Mouse (Mus musculus): Measurements from ENCODE around the gene Aspn. TPM values are rescaled to one million over a fixed set of nuclear protein-coding genes. Genes with fewer than 3 reads are reported as not detected.

Aspn gene
- polyA plus RNA-seq, 1 experiment from 2014 or later, result 243 TPM

DNA sequence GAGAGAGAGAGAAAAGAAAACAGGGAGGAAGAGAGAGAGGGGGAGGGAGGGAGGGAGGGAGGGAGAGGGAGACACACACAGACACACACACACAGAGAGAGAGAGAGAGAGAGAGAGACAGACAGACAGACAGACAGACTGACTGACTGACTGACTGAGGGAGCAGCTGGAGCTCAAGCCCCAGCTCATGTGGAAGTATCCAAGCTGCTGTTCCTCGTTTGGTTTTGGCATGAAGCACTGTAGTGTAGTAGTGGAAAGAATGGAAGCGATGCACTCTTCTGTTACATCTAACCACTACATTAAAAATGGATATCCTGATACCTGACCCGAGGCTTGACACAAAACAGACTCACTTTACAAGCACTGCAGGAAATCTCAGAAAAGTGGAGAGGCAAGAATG, 1.4 kb downstream of the Aspn start:
- Histone ChIP-seq H3K4me1 (ENCODE audit: control insufficient read depth, insufficient read depth, low read length) (peaks cover 14% of the 10 kb centered on the region), H3K9me3 (ENCODE audit: control insufficient read depth, low read length) (no peaks in the 10 kb centered on the region), H3K4me2 (ENCODE audit: low read depth, low read length) (peak overlapping the region; percentile 43), H3K27me3 (replicated peaks; ENCODE audit: control insufficient read depth, insufficient read depth, low read length) (no peaks in the 10 kb centered on the region), H3K36me3 (ENCODE audit: control insufficient read depth, insufficient read depth, low read length) (no peaks in the 10 kb centered on the region), H3K9ac (ENCODE audit: low read depth, low read length) (peak overlapping the region; percentile 63), H3K4me3 (ENCODE audit: low read depth, low read length) (peak overlapping the region; percentile 23), H3K27ac (replicated peaks; ENCODE audit: low read depth, low read length) (peak overlapping the region; percentile 86)
- DNase-seq (ENCODE audit: low spot score), result peak; percentile 92
- ATAC-seq (ENCODE audit: low read depth), result peak; percentile 88
- WGBS, result 24% methylated on average over 3 of the region's 3 CpGs

DNA sequence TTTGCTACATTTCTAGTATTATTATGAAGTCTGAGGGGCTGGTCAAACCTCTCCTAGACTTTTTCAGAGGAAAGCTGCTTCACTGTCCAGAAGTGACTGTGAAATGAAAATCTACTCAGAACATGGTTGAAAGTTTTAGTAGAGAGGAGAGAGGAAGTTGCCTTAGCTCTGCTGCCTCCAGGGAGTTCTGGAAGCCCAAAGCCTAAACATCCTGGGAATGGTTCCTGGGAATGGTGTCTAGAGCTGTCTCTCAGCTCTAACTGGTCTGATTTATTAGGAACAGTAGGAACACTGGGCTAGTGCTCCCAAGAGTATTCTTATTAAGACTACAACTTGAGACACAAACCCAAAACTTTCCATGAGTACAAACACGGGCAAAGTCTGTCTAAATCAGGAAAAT, 2.3 kb downstream of the Aspn start:
- ATAC-seq (ENCODE audit: low read depth) (no peak), DNase-seq (ENCODE audit: low spot score) (no peak)
- Histone ChIP-seq H3K27ac (replicated peaks; ENCODE audit: low read depth, low read length) (peak overlapping the region; percentile 86), H3K4me2 (ENCODE audit: low read depth, low read length) (peak overlapping the region; percentile 43), H3K27me3 (replicated peaks; ENCODE audit: control insufficient read depth, insufficient read depth, low read length) (no peaks in the 10 kb centered on the region), H3K36me3 (ENCODE audit: control insufficient read depth, insufficient read depth, low read length) (no peaks in the 10 kb centered on the region), H3K4me3 (ENCODE audit: low read depth, low read length) (peak overlapping the region; percentile 23), H3K9me3 (ENCODE audit: control insufficient read depth, low read length) (no peaks in the 10 kb centered on the region), H3K9ac (ENCODE audit: low read depth, low read length) (peak overlapping the region; percentile 63; the same call in 1 of the 2 replicates), H3K4me1 (ENCODE audit: control insufficient read depth, insufficient read depth, low read length) (peaks cover 14% of the 10 kb centered on the region)
- WGBS, result 47% methylated on average over 1 of the region's 1 CpGs

DNA sequence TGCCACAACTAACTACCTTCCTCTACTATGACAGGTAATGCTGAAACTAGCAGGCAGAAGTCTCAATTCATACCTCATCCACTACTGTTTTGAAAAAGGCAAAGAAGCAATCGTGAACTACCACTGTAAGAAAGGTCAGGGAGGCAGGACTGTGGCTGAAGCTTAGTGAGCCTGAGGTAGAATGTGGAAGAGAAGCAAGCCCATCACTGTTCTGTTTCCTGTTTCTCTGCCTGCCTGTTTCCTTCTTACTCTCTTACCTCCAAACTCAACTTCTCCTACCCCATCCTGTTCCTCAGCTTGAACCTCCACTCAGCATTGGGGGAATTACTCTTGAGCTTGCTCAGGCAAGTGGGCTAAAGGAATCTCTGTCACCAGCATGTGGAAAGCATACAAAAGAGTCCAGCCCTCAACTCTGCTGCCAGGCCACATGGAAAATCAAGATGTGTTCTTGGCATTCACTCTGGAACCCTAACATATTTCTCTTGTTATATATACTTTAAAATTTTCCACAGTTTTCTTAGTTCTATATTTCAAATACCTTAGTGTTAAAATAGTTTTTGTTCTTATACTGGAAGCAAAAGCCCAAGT, 3.4 kb downstream of the Aspn start:
- Histone ChIP-seq H3K27ac (replicated peaks; ENCODE audit: low read depth, low read length) (peak overlapping the region; percentile 86), H3K4me3 (ENCODE audit: low read depth, low read length) (no peak overlapping the region; the same call in 1 of the 2 replicates), H3K36me3 (ENCODE audit: control insufficient read depth, insufficient read depth, low read length) (no peaks in the 10 kb centered on the region), H3K9me3 (ENCODE audit: control insufficient read depth, low read length) (no peaks in the 10 kb centered on the region), H3K4me1 (ENCODE audit: control insufficient read depth, insufficient read depth, low read length) (peaks cover 14% of the 10 kb centered on the region), H3K4me2 (ENCODE audit: low read depth, low read length) (peak overlapping the region; percentile 43), H3K27me3 (replicated peaks; ENCODE audit: control insufficient read depth, insufficient read depth, low read length) (no peaks in the 10 kb centered on the region), H3K9ac (ENCODE audit: low read depth, low read length) (no peak overlapping the region)
- 75% methylated on average over 1 of the region's 1 CpGs for WGBS
- no peak for ATAC-seq (ENCODE audit: low read depth)
- DNase-seq (ENCODE audit: low spot score), result peak; percentile 82

DNA sequence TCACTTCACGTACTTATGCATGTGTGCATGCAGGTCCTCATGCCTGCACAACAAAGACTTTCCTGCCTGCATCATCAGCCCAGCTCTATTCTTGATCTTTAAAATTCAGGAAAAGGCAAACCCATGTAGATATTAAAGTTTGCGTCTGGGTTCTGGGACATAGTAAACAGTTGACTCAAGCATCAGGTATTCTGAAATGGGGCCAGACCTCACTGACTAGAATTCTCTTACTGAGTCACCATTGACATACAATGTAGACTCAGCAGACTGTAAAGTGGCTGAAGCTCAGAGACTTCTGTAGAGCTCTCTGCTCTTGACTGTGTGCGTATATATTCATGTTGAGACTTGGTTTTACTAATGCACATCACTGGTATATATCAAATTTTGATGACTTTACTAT, 5.4 kb downstream of the Aspn start:
- no peak overlapping the region for H3K4me2 ChIP-seq (ENCODE audit: low read depth, low read length)
- no peak for ATAC-seq (ENCODE audit: low read depth)
- H3K36me3 ChIP-seq (ENCODE audit: control insufficient read depth, insufficient read depth, low read length), result no peaks in the 10 kb centered on the region
- WGBS, result 85% methylated on average over 3 of the region's 3 CpGs
- no peak overlapping the region for H3K9ac ChIP-seq (ENCODE audit: low read depth, low read length)
- H3K27ac ChIP-seq (replicated peaks; ENCODE audit: low read depth, low read length), result no peak overlapping the region
- H3K4me3 ChIP-seq (ENCODE audit: low read depth, low read length), result no peak overlapping the region
- no peaks in the 10 kb centered on the region for H3K9me3 ChIP-seq (ENCODE audit: control insufficient read depth, low read length)
- DNase-seq (ENCODE audit: low spot score), result no peak
- no peaks in the 10 kb centered on the region for H3K27me3 ChIP-seq (replicated peaks; ENCODE audit: control insufficient read depth, insufficient read depth, low read length)
- peaks cover 8% of the 10 kb centered on the region for H3K4me1 ChIP-seq (ENCODE audit: control insufficient read depth, insufficient read depth, low read length)

DNA sequence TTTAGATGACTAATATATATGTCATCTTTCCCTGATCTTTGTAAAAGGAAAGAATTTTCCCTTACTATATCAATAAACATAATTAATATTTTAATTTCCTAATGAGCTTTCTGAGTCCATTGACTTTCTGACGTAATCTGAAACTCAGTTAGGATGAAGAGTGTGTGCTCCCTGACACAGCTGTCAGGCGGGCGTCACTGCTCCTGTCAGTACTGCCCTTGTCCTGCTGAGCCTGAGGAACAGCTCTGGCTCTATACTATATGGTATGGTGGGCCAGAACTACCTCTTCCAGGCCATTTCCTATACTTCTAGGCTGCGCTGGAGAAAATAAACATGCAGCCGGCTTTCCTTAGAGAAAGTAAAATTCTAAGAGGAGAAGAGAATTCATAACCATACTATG, 10.3 kb downstream of the Aspn start:
- no peak overlapping the region for H3K9ac ChIP-seq (ENCODE audit: low read depth, low read length)
- H3K4me2 ChIP-seq (ENCODE audit: low read depth, low read length), result no peak overlapping the region
- H3K27me3 ChIP-seq (replicated peaks; ENCODE audit: control insufficient read depth, insufficient read depth, low read length), result no peaks in the 10 kb centered on the region
- H3K9me3 ChIP-seq (ENCODE audit: control insufficient read depth, low read length), result no peaks in the 10 kb centered on the region
- ATAC-seq (ENCODE audit: low read depth) (0 out of 2 replicates have a peak, but pooled peaks have one; percentile 62), DNase-seq (ENCODE audit: low spot score) (no peak)
- WGBS, result 79% methylated on average over 5 of the region's 5 CpGs
- peaks cover 4% of the 10 kb centered on the region; the same call in 1 of the 2 replicates for H3K36me3 ChIP-seq (ENCODE audit: control insufficient read depth, insufficient read depth, low read length)
- no peaks in the 10 kb centered on the region for H3K4me1 ChIP-seq (ENCODE audit: control insufficient read depth, insufficient read depth, low read length)
- H3K27ac ChIP-seq (replicated peaks; ENCODE audit: low read depth, low read length), result no peak overlapping the region
- no peak overlapping the region for H3K4me3 ChIP-seq (ENCODE audit: low read depth, low read length)

DNA sequence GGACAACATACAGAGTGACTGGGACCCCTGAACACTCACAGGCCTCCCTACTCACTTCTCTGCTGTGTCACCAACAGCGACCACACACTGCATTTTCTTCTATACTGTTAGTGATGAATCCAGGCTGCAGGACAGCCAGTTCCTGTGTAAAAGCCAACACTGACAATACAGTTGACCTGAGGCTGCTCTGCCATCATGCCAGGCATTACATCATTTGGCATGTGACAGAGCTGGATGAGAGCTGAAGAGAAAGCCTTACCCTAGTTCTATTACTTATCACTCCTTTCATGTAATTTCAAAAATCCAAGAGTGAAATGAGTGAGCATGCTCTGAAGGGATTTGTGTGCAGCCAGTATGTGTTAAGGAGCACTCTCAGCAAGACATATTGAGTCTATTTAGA, 12.0 kb downstream of the Aspn start:
- no peak overlapping the region for H3K27ac ChIP-seq (replicated peaks; ENCODE audit: low read depth, low read length)
- H3K27me3 ChIP-seq (replicated peaks; ENCODE audit: control insufficient read depth, insufficient read depth, low read length), result no peaks in the 10 kb centered on the region
- no peak overlapping the region for H3K4me3 ChIP-seq (ENCODE audit: low read depth, low read length)
- DNase-seq (ENCODE audit: low spot score) (no peak), ATAC-seq (ENCODE audit: low read depth) (no peak)
- H3K36me3 ChIP-seq (ENCODE audit: control insufficient read depth, insufficient read depth, low read length), result peaks cover 4% of the 10 kb centered on the region; the same call in 1 of the 2 replicates
- no peaks in the 10 kb centered on the region for H3K4me1 ChIP-seq (ENCODE audit: control insufficient read depth, insufficient read depth, low read length)
- no peak overlapping the region for H3K9ac ChIP-seq (ENCODE audit: low read depth, low read length)
- 71% methylated on average over 1 of the region's 1 CpGs for WGBS
- no peaks in the 10 kb centered on the region for H3K9me3 ChIP-seq (ENCODE audit: control insufficient read depth, low read length)
- no peak overlapping the region for H3K4me2 ChIP-seq (ENCODE audit: low read depth, low read length)

DNA sequence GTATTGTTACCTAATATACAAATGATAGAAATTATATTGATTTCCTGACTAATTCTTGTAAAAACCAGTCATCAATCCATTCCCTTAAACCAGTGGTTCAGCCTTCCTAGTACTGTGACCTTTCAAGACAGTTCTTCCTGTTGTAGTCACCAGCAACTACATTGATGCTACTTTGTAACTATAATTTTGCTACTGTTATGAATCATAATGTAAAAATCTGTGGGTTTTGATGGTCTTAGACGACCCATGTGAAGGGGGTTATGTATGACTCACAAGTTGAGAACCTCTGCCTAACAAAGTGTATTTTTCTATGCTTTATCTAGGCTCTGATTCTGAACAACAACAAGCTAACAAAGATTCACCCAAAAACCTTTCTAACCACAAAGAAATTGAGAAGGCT, 12.7 kb downstream of the Aspn start:
- 61% methylated on average over 1 of the region's 1 CpGs for WGBS
- Histone ChIP-seq H3K9ac (ENCODE audit: low read depth, low read length) (no peak overlapping the region), H3K4me2 (ENCODE audit: low read depth, low read length) (no peak overlapping the region), H3K4me3 (ENCODE audit: low read depth, low read length) (no peak overlapping the region), H3K27me3 (replicated peaks; ENCODE audit: control insufficient read depth, insufficient read depth, low read length) (no peaks in the 10 kb centered on the region), H3K4me1 (ENCODE audit: control insufficient read depth, insufficient read depth, low read length) (no peaks in the 10 kb centered on the region), H3K27ac (replicated peaks; ENCODE audit: low read depth, low read length) (no peak overlapping the region), H3K9me3 (ENCODE audit: control insufficient read depth, low read length) (no peaks in the 10 kb centered on the region), H3K36me3 (ENCODE audit: control insufficient read depth, insufficient read depth, low read length) (peaks cover 4% of the 10 kb centered on the region; the same call in 1 of the 2 replicates)
- ATAC-seq (ENCODE audit: low read depth) (no peak), DNase-seq (ENCODE audit: low spot score) (no peak)

DNA sequence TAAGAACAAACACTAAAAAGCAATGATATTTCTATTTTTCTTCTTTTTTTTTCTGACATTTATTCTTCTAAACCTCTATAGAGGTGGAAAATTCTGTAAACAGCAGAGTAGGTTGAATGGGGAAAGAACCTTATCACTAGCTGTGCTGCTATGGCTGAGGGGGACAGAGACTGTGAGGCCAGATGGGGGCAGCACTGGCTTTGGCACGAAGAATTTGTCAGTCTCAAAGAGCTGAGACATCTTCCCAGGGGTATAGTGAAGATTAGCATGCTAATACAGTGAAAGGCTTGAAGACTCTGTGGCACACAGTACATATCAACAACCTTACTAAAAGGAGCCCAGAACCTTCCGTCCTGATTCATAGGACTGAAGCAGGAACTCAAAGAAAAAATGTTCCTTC, 14.9 kb downstream of the Aspn start:
- 29% methylated on average over 2 of the region's 2 CpGs for WGBS
- Histone ChIP-seq H3K27me3 (replicated peaks; ENCODE audit: control insufficient read depth, insufficient read depth, low read length) (no peaks in the 10 kb centered on the region), H3K36me3 (ENCODE audit: control insufficient read depth, insufficient read depth, low read length) (peaks cover 11% of the 10 kb centered on the region; the same call in 1 of the 2 replicates), H3K4me3 (ENCODE audit: low read depth, low read length) (no peak overlapping the region), H3K9me3 (ENCODE audit: control insufficient read depth, low read length) (no peaks in the 10 kb centered on the region), H3K27ac (replicated peaks; ENCODE audit: low read depth, low read length) (no peak overlapping the region), H3K4me1 (ENCODE audit: control insufficient read depth, insufficient read depth, low read length) (no peaks in the 10 kb centered on the region), H3K9ac (ENCODE audit: low read depth, low read length) (no peak overlapping the region), H3K4me2 (ENCODE audit: low read depth, low read length) (no peak overlapping the region)
- DNase-seq (ENCODE audit: low spot score), result peak; percentile 53
- ATAC-seq (ENCODE audit: low read depth), result no peak

DNA sequence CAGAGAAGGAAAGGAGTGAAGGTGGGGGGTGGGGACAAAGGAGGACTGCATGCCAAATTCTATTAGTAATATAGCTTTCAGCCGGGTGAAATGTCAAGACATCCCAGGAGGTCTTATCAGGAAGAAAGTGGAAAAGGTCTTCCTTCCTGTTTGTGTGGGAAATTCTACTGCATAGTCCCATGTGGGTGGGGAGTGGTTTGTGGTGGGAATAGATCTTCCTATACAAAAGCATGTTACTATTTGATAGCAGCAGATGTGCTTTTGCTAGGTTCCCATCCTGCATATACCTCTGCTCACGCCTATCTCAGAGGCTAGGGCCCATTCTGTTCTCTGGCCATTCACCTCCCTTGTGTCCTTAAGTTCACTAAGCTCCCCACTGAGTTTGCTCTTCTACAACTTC, 16.6 kb downstream of the Aspn start:
- H3K9me3 ChIP-seq (ENCODE audit: control insufficient read depth, low read length), result no peaks in the 10 kb centered on the region
- DNase-seq (ENCODE audit: low spot score) (no peak), ATAC-seq (ENCODE audit: low read depth) (no peak)
- 56% methylated on average over 2 of the region's 2 CpGs for WGBS
- H3K4me3 ChIP-seq (ENCODE audit: low read depth, low read length), result no peak overlapping the region
- H3K36me3 ChIP-seq (ENCODE audit: control insufficient read depth, insufficient read depth, low read length), result 0 out of 2 replicates have a peak, but pooled peaks cover 7% of the 10 kb centered on the region
- H3K4me2 ChIP-seq (ENCODE audit: low read depth, low read length), result no peak overlapping the region
- H3K27me3 ChIP-seq (replicated peaks; ENCODE audit: control insufficient read depth, insufficient read depth, low read length), result no peaks in the 10 kb centered on the region
- no peak overlapping the region for H3K9ac ChIP-seq (ENCODE audit: low read depth, low read length)
- H3K27ac ChIP-seq (replicated peaks; ENCODE audit: low read depth, low read length), result no peak overlapping the region
- no peaks in the 10 kb centered on the region for H3K4me1 ChIP-seq (ENCODE audit: control insufficient read depth, insufficient read depth, low read length)

All from embryonic facial prominence, embryonic 14.5 days (tissue).